Mouse (Mus musculus): Measurements from ENCODE around the gene Litaf.

DNA sequence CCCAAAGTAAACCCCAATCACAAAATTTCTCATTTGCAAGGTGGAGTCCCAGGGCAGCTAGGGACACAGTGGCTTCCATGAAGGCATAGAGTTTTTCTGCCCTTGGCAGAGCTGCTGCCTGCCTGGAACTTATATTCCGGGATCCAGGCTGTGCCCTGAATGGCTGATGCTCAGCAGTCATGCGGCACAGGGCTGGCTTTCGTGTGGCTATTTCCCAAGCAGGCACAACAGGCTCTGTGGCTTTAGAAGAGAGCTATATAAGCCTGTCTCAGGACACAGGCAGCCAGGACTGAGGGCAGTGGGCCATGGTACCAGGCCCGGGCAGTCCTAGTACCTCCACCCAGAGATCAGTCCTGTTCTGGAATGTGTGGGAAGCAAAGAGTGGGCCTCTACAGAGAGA, 97.7 kb downstream of the Litaf start:
- TF ChIP-seq GATA1 (IDR thresholded peaks at IDR 0.05; ENCODE audit: borderline replicate concordance, low read length) (no peak), FLI1 (IDR thresholded peaks at IDR 0.05; ENCODE audit: low read length) (no peak)
